Mouse (Mus musculus): ENCODE data around the gene Rpl5. TPM values are rescaled to one million over a fixed set of nuclear protein-coding genes. Genes with fewer than 3 reads are reported as not detected.

Rpl5 gene
- polyA plus RNA-seq, 1 experiment: 106 TPM

- no peak for DNase-seq (ENCODE audit: extremely low spot score in 1 of 2, low spot score in 1 of 2)
These were observed 38.6 kb downstream of the Rpl5 start for GRCm38 (mm10) chr5:107938886-107939285.

- no peak for DNase-seq (ENCODE audit: extremely low spot score in 1 of 2, low spot score in 1 of 2)
These were observed 39.4 kb downstream of the Rpl5 start for GRCm38 (mm10) chr5:107939701-107940100.

- DNase-seq (ENCODE audit: extremely low spot score in 1 of 2, low spot score in 1 of 2): no peak
These were observed 40.9 kb downstream of the Rpl5 start for GRCm38 (mm10) chr5:107941222-107941621.

GRCm38 (mm10) chr5:107942941-107943340 is 42.6 kb downstream of the Rpl5 start:
- no peak for DNase-seq (ENCODE audit: extremely low spot score in 1 of 2, low spot score in 1 of 2)

GRCm38 (mm10) chr5:107943526-107943925 is 43.2 kb downstream of the Rpl5 start:
- no peak for DNase-seq (ENCODE audit: extremely low spot score in 1 of 2, low spot score in 1 of 2)

- no peak for DNase-seq (ENCODE audit: extremely low spot score in 1 of 2, low spot score in 1 of 2)
These were observed 46.2 kb downstream of the Rpl5 start for GRCm38 (mm10) chr5:107946475-107946874.

- no peak for DNase-seq (ENCODE audit: extremely low spot score in 1 of 2, low spot score in 1 of 2)
These were observed 47.2 kb downstream of the Rpl5 start for GRCm38 (mm10) chr5:107947548-107947947.

GRCm38 (mm10) chr5:107948899-107949298 is 48.6 kb downstream of the Rpl5 start:
- no peak for DNase-seq (ENCODE audit: extremely low spot score in 1 of 2, low spot score in 1 of 2)

- DNase-seq (ENCODE audit: extremely low spot score in 1 of 2, low spot score in 1 of 2): no peak
These were observed 49.3 kb downstream of the Rpl5 start for GRCm38 (mm10) chr5:107949607-107950006.

GRCm38 (mm10) chr5:107950643-107951042 is 50.3 kb downstream of the Rpl5 start:
- no peak for DNase-seq (ENCODE audit: extremely low spot score in 1 of 2, low spot score in 1 of 2)

Other genes with a start within 250 kb of the Rpl5 start
- gene Gfi1, start 174.5 kb upstream of the Rpl5 start, polyA plus RNA-seq (2012; rRNA removed): 0.10 TPM in 1 of 2 replicates, not detected in the other
- not detected in 2 replicates for gene Ube2d2b, start 70.4 kb upstream of the Rpl5 start, polyA plus RNA-seq (2012; rRNA removed)
- gene Evi5, start 25.4 kb upstream of the Rpl5 start, polyA plus RNA-seq (2012; rRNA removed): 58.0 and 71.1 TPM in 2 replicates
- gene Fam69a, start 86.6 kb downstream of the Rpl5 start, polyA plus RNA-seq (2012; rRNA removed): 16.8 and 17.9 TPM in 2 replicates
- 51.5 and 62.8 TPM in 2 replicates for gene Mtf2, start 165.2 kb downstream of the Rpl5 start, polyA plus RNA-seq (2012; rRNA removed)
- 20.2 and 20.6 TPM in 2 replicates for gene Tmed5, start 232.1 kb downstream of the Rpl5 start, polyA plus RNA-seq (2012; rRNA removed)
- gene Ccdc18, start 232.4 kb downstream of the Rpl5 start, polyA plus RNA-seq (2012; rRNA removed): 0.59 and 0.74 TPM in 2 replicates

All from frontal cortex, adult 2 months (tissue).